Mouse (Mus musculus) neural tube, embryonic 14.5 days (tissue): ENCODE data around the gene Tspan9. TPM values are rescaled to one million over a fixed set of nuclear protein-coding genes. Genes with fewer than 3 reads are reported as not detected.

Experiments
- ATAC-seq: fragments of 200-750 bp; cut with Nextera tagmentation; 2 replicates; pipeline ENCODE4 v1.8.0; 2017; ENCODE audit warnings: low read depth, mild to moderate bottlenecking, moderate TSS enrichment, moderate library complexity
- H3K27ac ChIP-seq: fragments of 300-500 bp; sonication (generic); 2 replicates; pipeline ENCODE4 v1.5.1; 2014; ENCODE audit warnings: low read depth, mild to moderate bottlenecking, control low read depth, low read length, moderate library complexity, mixed read lengths
- H3K27me3 ChIP-seq: fragments of 300-500 bp; sonication (generic); 2 replicates; pipeline ENCODE4 v1.6.1; 2014; ENCODE audit warnings: low read length; ENCODE audit not compliant: control insufficient read depth, insufficient read depth
- H3K36me3 ChIP-seq: fragments of 300-500 bp; sonication (generic); 2 replicates; pipeline ENCODE4 v1.6.1; 2014; ENCODE audit warnings: low read length, mixed read lengths; ENCODE audit not compliant: control insufficient read depth, insufficient read depth
- H3K4me1 ChIP-seq: fragments of 300-500 bp; sonication (generic); 2 replicates; pipeline ENCODE4 v1.6.1; 2014; ENCODE audit warnings: low read length; ENCODE audit not compliant: control insufficient read depth, insufficient read depth
- H3K4me2 ChIP-seq: fragments of 300-500 bp; sonication (generic); 2 replicates; pipeline ENCODE4 v1.6.1; 2014; ENCODE audit warnings: mild to moderate bottlenecking, low read depth, low read length, control low read depth
- H3K4me3 ChIP-seq: fragments of 300-500 bp; sonication (generic); 2 replicates; pipeline ENCODE4 v1.5.1; 2014; ENCODE audit warnings: low read depth, low read length, control low read depth, mixed read lengths
- H3K9ac ChIP-seq: fragments of 300-500 bp; sonication (generic); replicated peaks from 2 replicates; pipeline ENCODE4 v1.6.1; 2014; ENCODE audit warnings: low read depth, mild to moderate bottlenecking, control low read depth, low read length, mixed read lengths
- H3K9me3 ChIP-seq: fragments of 300-500 bp; sonication (generic); 2 replicates; pipeline ENCODE4 v1.6.1; 2016; ENCODE audit warnings: low read length; ENCODE audit not compliant: control insufficient read depth
- WGBS: fragments of 180-500 bp; shearing (Covaris S2); extraction: QIAGEN DNeasy Blood & Tissue Kit; methylation state at CpG from one replicate; pipeline ENCODE4 v1.1.7; 2014; 5-methylcytosine and 5-hydroxymethylcytosine counted together
- microRNA-seq: library from miRNA; unstranded; fragments of <30 nt; microRNA quantifications from one replicate; pipeline ENCODE4, GENCODE M21; 2016
- polyA plus RNA-seq: library from polyadenylated mRNA; unstranded; fragments of >200 nt; fragmentation: Nextera tagmentation; extraction: Ambion mirVana; gene quantifications from 2 replicates; pipeline ENCODE4 v1.2.1, GENCODE M21; 2014

The Tspan9 gene
- polyA plus RNA-seq, 1 experiment from 2014 or later: 32.1 TPM

DNA sequence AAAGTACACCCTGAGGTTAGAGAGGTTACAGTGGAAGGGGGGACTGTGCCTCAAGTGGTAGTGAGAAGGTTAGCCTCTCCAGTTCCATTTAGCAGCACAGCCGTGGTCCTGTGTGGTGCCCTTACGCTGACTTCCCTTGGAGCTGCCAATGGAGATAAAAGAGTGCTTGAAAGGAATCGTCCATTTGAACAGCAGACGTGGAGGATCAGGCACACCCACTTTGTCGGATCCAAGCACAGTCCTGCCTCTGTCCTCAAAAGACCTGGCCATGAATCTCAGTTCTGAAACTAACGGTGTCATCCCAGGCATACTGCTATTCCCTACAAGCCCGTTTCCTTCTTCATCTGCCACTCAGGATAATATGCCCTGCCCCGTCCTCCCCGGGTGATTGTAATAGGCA lies 221.4 kb downstream of the Tspan9 start:
- H3K9me3 ChIP-seq: no peaks in the 10 kb centered on the region
- H3K4me1 ChIP-seq: no peaks in the 10 kb centered on the region
- no peak overlapping the region for H3K9ac ChIP-seq
- WGBS: 52% methylated on average over 9 of the region's 9 CpGs
- ATAC-seq: no peak
- no peaks in the 10 kb centered on the region for H3K27me3 ChIP-seq
- no peak overlapping the region for H3K4me3 ChIP-seq
- no peaks in the 10 kb centered on the region for H3K36me3 ChIP-seq
- no peak overlapping the region for H3K27ac ChIP-seq
- H3K4me2 ChIP-seq: no peak overlapping the region

DNA sequence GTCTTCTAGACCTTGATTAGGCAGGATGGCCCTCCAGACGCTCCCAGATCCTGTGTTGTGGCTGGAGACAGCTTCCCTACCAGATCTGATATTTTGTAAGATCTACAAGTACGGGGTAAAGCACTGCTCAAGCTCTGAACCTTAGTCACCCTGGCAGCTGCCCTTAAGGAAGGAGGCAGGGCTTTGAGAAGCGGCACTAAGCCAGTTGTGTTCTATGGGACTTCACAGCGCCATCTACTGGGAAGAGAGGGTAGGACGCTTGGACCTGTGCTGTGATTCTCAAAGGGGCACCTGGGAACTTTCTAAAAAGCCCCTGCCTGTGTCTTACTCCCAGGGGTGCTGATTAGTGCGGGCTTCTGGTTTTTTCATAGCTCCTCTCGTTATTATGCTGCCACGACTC lies 222.7 kb downstream of the Tspan9 start:
- peak; percentile 54; the same call in 1 of the 2 replicates for ATAC-seq
- Histone ChIP-seq H3K36me3 (no peaks in the 10 kb centered on the region), H3K9me3 (no peaks in the 10 kb centered on the region), H3K4me3 (no peak overlapping the region), H3K27ac (no peak overlapping the region), H3K4me2 (no peak overlapping the region), H3K9ac (no peak overlapping the region), H3K27me3 (no peaks in the 10 kb centered on the region), H3K4me1 (no peaks in the 10 kb centered on the region)
- WGBS: 5% methylated on average over 8 of the region's 8 CpGs

DNA sequence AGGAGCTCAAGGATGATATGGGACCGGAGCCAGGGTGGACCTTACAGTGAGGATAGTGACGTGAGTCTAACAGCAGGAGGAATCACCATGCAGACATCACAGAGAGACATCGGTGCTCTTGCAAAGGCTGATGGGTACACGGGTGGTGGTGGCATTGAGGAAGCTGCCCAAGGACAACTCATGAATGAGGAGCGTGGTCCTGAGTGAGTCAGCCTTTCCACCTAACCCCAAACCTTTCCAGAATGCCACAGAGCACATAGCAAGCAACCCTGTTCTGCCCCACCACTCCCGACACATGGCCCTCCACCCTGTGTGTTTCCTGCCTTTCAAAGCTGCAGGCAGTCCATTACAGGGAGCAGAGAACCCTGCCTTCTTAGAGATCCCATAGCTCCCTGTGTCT lies 223.9 kb downstream of the Tspan9 start:
- 86% methylated on average over 6 of the region's 6 CpGs for WGBS

DNA sequence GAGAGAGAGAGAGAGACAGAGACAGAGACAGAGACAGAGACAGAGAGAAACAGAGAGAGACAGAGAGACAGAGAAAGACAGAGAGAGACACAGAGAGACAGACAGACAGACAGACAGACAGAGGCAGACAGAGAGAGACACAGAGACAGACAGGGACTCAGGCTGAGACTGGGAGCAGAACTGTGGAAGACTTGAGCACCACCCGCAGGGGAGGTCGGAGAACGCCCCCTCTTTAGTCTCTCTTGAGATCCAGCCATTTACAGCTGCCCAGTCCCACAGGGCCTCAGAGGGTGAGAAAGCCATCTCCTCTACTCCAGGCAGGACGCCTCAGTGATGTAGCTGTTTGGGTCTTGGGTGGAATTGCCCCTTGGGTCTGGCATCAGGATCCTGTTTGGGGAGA lies 225.7 kb downstream of the Tspan9 start:
- Histone ChIP-seq H3K4me1 (no peaks in the 10 kb centered on the region), H3K9ac (no peak overlapping the region), H3K36me3 (no peaks in the 10 kb centered on the region), H3K9me3 (no peaks in the 10 kb centered on the region), H3K4me3 (no peak overlapping the region), H3K27me3 (no peaks in the 10 kb centered on the region), H3K4me2 (no peak overlapping the region), H3K27ac (no peak overlapping the region)
- ATAC-seq: no peak
- WGBS: 62% methylated on average over 4 of the region's 4 CpGs

More for the DNA sequence above, 223.9 kb downstream of the Tspan9 start:
- Histone ChIP-seq H3K9ac (no peak overlapping the region), H3K36me3 (no peaks in the 10 kb centered on the region), H3K4me1 (no peaks in the 10 kb centered on the region), H3K4me3 (no peak overlapping the region), H3K27ac (no peak overlapping the region), H3K27me3 (no peaks in the 10 kb centered on the region), H3K4me2 (no peak overlapping the region), H3K9me3 (no peaks in the 10 kb centered on the region)
- ATAC-seq: no peak

- ATAC-seq: peak; percentile 36; the same call in 1 of the 2 replicates
- no peaks in the 10 kb centered on the region for H3K36me3 ChIP-seq
- H3K4me2 ChIP-seq: no peak overlapping the region
- no peaks in the 10 kb centered on the region for H3K4me1 ChIP-seq
- H3K9ac ChIP-seq: no peak overlapping the region
- H3K27me3 ChIP-seq: no peaks in the 10 kb centered on the region
- no peak overlapping the region for H3K4me3 ChIP-seq
- 41% methylated on average over 3 of the region's 3 CpGs for WGBS
- no peaks in the 10 kb centered on the region for H3K9me3 ChIP-seq
- H3K27ac ChIP-seq: peak overlapping the region; percentile 23; the same call in 1 of the 2 replicates
Observed at GRCm38 (mm10) chr6:127916993-127917392, 226.4 kb downstream of the Tspan9 start.

GRCm38 (mm10) chr6:127912938-127913337 lies 230.5 kb downstream of the Tspan9 start:
- no peak for ATAC-seq
- Histone ChIP-seq H3K4me1 (no peaks in the 10 kb centered on the region), H3K27ac (no peak overlapping the region), H3K9me3 (no peaks in the 10 kb centered on the region), H3K4me2 (no peak overlapping the region), H3K27me3 (no peaks in the 10 kb centered on the region), H3K36me3 (no peaks in the 10 kb centered on the region), H3K9ac (no peak overlapping the region), H3K4me3 (no peak overlapping the region)
- 87% methylated on average over 3 of the region's 3 CpGs for WGBS

DNA sequence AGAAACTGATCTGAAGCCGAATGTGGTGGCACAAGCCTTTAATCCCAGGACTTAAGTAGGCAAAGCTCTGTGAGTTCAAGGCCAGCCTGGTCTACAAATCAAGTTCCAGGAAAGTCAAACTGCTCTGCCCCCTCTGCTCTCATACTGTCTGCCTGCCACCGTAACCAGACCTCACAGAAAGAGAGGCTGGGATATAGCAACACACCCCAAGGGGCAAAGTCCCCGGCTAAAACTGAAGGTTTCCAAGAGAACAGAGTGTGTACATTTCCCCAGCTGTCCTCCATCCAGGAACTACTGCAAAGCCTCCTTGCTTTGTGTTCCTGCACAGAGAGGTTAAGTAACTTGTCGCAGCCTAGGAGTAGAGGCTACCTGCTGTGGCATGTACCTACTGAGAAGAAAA lies 231.7 kb downstream of the Tspan9 start:
- 82% methylated on average over 4 of the region's 4 CpGs for WGBS
- no peaks in the 10 kb centered on the region for H3K9me3 ChIP-seq
- no peak for ATAC-seq
- H3K4me3 ChIP-seq: no peak overlapping the region
- H3K9ac ChIP-seq: no peak overlapping the region
- H3K36me3 ChIP-seq: no peaks in the 10 kb centered on the region
- no peak overlapping the region for H3K4me2 ChIP-seq
- no peak overlapping the region for H3K27ac ChIP-seq
- no peaks in the 10 kb centered on the region for H3K27me3 ChIP-seq
- no peaks in the 10 kb centered on the region for H3K4me1 ChIP-seq

Small RNA genes within 50 kb of the gene (microRNA-seq; reads per million reads assigned to microRNA genes)
- not detected for gene Gm26338

Other genes with a start within 250 kb of the Tspan9 start
- 0.24 and 0.57 TPM in 2 replicates for gene Tead4, start 157.2 kb upstream of the Tspan9 start, polyA plus RNA-seq
- gene Tulp3, start 212.3 kb upstream of the Tspan9 start, polyA plus RNA-seq: 17.7 and 22.4 TPM in 2 replicates
- 76.0 and 82.6 TPM in 2 replicates for gene Rhno1, start 219.3 kb upstream of the Tspan9 start, polyA plus RNA-seq
- 4.6 and 4.9 TPM in 2 replicates for gene Foxm1, start 219.4 kb upstream of the Tspan9 start, polyA plus RNA-seq
- gene Tex52, start 231.9 kb upstream of the Tspan9 start, polyA plus RNA-seq: 0.19 and 0.66 TPM in 2 replicates
- gene Gm44596, start 231.9 kb upstream of the Tspan9 start, polyA plus RNA-seq: not detected in 2 replicates